Mouse (Mus musculus) liver, embryonic 11.5 days (tissue): ENCODE measurements around the gene Arid3a. TPM values are rescaled to one million over a fixed set of nuclear protein-coding genes. Genes with fewer than 3 reads are reported as not detected.

Experiments
- ATAC-seq: fragments of 200-750 bp; cut with Nextera tagmentation; replicated peaks from 2 replicates; pipeline ENCODE4 v1.8.0; 2017; ENCODE audit warnings: moderate number of reproducible peaks, mild to moderate bottlenecking, moderate TSS enrichment, moderate library complexity; ENCODE audit not compliant: low FRiP score
- DNase-seq: peaks from one replicate; pipeline ENCODE4 v3.0.0-alpha.2; 2017; ENCODE audit warnings: low spot score
- H3K27ac ChIP-seq: fragments of 300-500 bp; sonication (generic); 2 replicates; pipeline ENCODE4 v1.5.1; 2014; ENCODE audit warnings: mild to moderate bottlenecking, low read depth, low read length, control low read depth
- H3K27me3 ChIP-seq: fragments of 300-500 bp; sonication (generic); replicated peaks from 2 replicates; pipeline ENCODE4 v1.6.1; 2014; ENCODE audit warnings: low read length, mixed read lengths; ENCODE audit not compliant: control insufficient read depth, insufficient read depth
- H3K36me3 ChIP-seq: fragments of 300-500 bp; sonication (generic); 2 replicates; pipeline ENCODE4 v1.6.1; 2014; ENCODE audit warnings: mild to moderate bottlenecking, low read length, moderate library complexity, mixed read lengths; ENCODE audit not compliant: control insufficient read depth, insufficient read depth
- H3K4me1 ChIP-seq: fragments of 300-500 bp; sonication (generic); replicated peaks from 2 replicates; pipeline ENCODE4 v1.6.1; 2014; ENCODE audit warnings: low read length, mixed read lengths; ENCODE audit not compliant: control insufficient read depth, insufficient read depth
- H3K4me2 ChIP-seq: fragments of 300-500 bp; sonication (generic); 2 replicates; pipeline ENCODE4 v1.6.1; 2014; ENCODE audit warnings: mild to moderate bottlenecking, control low read depth, moderate library complexity
- H3K4me3 ChIP-seq: fragments of 300-500 bp; sonication (generic); 2 replicates; pipeline ENCODE4 v1.5.1; 2014; ENCODE audit warnings: low read depth, low read length, control low read depth
- H3K9ac ChIP-seq: fragments of 300-500 bp; sonication (generic); 2 replicates; pipeline ENCODE4 v1.6.1; 2014; ENCODE audit warnings: low read depth, low read length, control low read depth
- H3K9me3 ChIP-seq: fragments of 300-500 bp; sonication (generic); 2 replicates; pipeline ENCODE4 v1.6.1; 2016; ENCODE audit warnings: low read length, inconsistent platforms, mixed read lengths; ENCODE audit not compliant: control insufficient read depth
- WGBS: fragments of 180-500 bp; shearing (Covaris S2); extraction: QIAGEN DNeasy Blood & Tissue Kit; methylation state at CpG from one replicate; pipeline ENCODE4 v1.1.7; 2014; 5-methylcytosine and 5-hydroxymethylcytosine counted together
- polyA plus RNA-seq: library from polyadenylated mRNA; unstranded; fragments of >200 nt; fragmentation: Nextera tagmentation; extraction: Ambion mirVana; gene quantifications from 2 replicates; pipeline ENCODE4 v1.2.1, GENCODE M21; 2014

Arid3a gene
- polyA plus RNA-seq, 1 experiment from 2014 or later = 12.4 TPM

DNA sequence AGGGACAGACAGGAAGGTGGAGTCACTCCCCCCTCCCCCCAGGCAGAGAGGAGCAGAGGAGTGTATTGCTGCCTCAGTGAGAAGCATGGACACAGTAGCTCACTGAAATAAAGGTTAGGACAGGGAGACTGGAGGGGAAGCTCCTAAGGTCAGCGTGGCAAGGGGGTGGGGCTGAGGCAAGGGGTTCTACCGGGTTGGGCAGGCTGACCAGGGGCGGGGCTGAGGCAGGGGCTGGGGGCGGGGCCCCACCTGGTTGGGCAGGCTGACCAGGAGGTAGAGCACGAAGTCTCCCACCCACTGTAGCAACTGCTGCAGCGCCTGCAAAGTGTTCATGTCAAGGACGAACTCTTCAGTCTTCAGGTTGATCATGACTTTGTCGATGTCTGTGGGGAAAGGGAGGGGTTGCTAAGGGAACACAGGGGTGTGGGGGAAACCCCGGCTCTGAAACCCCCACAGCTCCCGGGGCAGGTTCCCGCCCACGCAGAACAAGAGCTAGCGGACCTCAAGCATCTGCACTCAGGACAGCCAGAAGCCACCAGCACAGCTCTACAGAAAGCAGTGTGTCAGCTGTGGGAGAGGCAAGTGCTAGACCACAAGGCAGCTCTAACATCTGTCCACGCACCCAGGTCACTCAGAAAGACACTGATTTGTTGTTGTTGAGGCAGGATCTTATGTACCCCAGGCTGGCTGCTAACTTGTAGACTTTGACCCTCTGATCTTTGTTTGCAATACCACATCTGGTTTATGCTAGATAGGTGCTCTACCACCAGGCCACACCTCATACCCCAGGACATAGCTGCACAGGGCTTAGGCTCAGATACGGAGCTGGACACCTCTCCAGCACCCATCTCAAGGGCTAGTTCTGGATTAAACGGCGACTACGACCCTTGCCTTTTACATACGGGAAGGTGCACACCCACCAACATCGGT is 29.3 kb upstream of the Arid3a start:
- peak overlapping the region; percentile 26 for H3K4me2 ChIP-seq
- WGBS = 52% methylated on average over 20 of the region's 20 CpGs
- DNase-seq = no peak
- no peak overlapping the region for H3K4me3 ChIP-seq
- ATAC-seq = peak; percentile 52
- no peaks in the 10 kb centered on the region for H3K9me3 ChIP-seq
- no peak overlapping the region for H3K9ac ChIP-seq
- 0 out of 2 replicates have a peak overlapping the region, but pooled peaks have one; percentile 14 for H3K27ac ChIP-seq
- H3K4me1 ChIP-seq = peaks cover 6% of the 10 kb centered on the region
- H3K36me3 ChIP-seq = peaks cover 25% of the 10 kb centered on the region
- no peaks in the 10 kb centered on the region for H3K27me3 ChIP-seq

DNA sequence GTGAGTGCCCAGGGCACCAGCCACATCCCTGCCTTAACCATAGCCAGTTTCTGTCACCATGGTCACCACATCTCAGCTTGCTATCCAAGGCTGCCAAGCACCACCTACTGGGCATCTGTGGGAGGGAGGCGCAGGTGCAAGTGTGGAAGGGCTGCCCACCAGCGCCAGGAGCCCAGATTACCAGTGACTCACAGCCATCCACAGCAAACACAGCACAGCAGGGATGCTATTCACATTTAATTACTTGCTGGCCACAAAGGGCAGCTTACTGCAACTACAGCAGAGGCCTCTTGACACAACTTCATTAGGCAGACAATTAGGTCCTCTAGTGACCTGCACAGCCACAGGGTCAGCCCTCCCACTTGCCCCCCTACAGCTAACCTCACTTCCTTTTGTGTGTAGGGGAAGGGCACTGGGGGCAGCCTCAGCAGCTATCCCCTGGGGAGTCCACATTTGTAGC is 25.9 kb upstream of the Arid3a start:
- Histone ChIP-seq H3K4me1 (peaks cover 6% of the 10 kb centered on the region), H3K27ac (no peak overlapping the region), H3K9me3 (no peaks in the 10 kb centered on the region), H3K9ac (no peak overlapping the region), H3K4me3 (no peak overlapping the region), H3K36me3 (peaks cover 38% of the 10 kb centered on the region), H3K4me2 (no peak overlapping the region), H3K27me3 (no peaks in the 10 kb centered on the region)
- ATAC-seq = no peak
- 68% methylated on average over 2 of the region's 2 CpGs for WGBS
- no peak for DNase-seq

DNA sequence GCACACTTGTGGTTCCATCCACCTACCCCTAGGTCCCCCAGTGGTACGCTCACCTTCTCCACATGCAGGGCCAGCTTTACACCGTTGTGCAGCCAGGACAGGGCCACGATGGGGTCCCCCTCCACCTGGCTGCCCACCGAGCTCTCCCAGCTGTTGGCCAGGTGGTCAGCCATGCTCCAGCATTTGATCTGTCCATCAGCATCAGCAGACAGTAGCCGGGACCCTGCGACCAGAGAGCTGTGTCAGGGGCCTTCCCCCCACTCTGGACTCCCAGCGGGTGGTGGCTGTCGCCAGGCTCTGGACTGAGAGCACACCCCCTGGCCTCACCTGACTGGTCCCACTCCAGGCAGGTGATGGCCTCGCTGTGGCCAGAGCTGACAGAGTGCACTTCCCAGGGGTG is 20.1 kb upstream of the Arid3a start:
- WGBS = 92% methylated on average over 9 of the region's 9 CpGs
- Histone ChIP-seq H3K36me3 (peaks cover 31% of the 10 kb centered on the region), H3K9ac (no peak overlapping the region), H3K27me3 (no peaks in the 10 kb centered on the region), H3K4me1 (peaks cover 8% of the 10 kb centered on the region), H3K4me2 (no peak overlapping the region), H3K27ac (no peak overlapping the region), H3K9me3 (no peaks in the 10 kb centered on the region), H3K4me3 (no peak overlapping the region)
- DNase-seq (no peak), ATAC-seq (no peak)

DNA sequence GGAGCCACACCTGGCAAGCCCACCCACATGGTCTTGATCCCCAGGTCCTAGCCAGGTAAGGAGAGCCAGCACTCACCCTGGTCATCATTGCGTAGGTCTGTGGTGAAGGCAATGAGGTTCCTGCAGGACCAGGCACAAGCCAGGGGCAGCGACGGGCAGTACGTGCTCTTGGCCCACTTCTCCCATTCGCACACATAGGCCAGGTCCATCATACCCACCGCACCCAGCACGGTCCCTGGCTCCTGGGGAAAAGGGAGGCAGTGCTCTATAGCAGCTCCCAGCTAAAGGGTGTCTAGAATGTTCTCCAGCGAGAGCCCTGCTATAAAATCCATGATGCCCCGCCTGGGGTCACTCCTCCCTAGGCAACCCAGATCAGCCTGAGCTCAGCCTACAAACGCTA is 19.4 kb upstream of the Arid3a start:
- WGBS = 88% methylated on average over 10 of the region's 10 CpGs
- Histone ChIP-seq H3K4me3 (no peak overlapping the region), H3K27me3 (no peaks in the 10 kb centered on the region), H3K9ac (0 out of 2 replicates have a peak overlapping the region, but pooled peaks have one; percentile 22), H3K27ac (no peak overlapping the region), H3K36me3 (peaks cover 28% of the 10 kb centered on the region), H3K9me3 (no peaks in the 10 kb centered on the region), H3K4me1 (peaks cover 8% of the 10 kb centered on the region), H3K4me2 (peak overlapping the region; percentile 68; the same call in 1 of the 2 replicates)
- ATAC-seq = no peak
- DNase-seq = no peak

DNA sequence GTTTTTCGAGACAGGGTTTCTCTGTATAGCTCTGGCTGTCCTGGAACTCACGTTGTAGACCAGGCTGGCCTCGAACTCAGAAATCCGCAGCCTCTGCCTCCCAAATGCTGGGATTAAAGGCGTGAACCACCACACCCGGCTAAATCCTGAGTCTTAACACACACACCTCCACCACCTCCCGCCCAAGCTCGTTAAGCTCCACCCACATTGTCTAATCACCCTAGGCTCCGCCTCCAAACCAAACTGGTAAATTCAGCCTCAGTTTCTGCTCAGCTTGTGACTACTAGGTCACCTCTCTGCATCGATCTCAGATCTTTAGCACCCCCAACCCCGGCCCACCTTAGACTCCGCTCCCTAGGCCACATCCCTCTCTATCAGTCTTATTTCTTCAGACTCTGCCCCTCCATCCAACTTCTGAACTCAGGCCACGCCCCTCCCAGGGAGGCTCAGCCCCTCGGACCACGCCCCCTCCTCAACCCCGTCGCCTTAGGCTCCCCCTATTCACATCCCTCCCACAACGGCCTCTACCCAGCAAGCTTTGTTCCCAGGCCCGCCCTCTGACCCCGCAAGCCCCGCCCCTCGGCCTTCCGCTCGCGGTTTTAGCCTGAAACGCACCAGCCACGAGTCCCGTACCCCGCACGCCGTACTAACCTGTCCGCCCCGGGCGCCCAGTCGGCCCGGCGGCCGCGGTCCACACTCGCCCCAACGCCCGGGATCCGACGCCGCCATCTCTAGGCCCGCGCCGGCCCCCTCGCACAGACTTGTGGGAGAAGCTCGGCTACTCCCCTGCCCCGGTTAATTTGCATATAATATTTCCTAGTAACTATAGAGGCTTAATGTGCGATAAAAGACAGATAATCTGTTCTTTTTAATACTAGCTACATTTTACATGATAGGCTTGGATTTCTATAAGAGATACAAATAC is 18.4 kb upstream of the Arid3a start, which contains the start of gene Med16:
Med16 (minus strand) TSS at position 757 of the 925 bp plus-strand sequence.
- Histone ChIP-seq H3K4me1 (peaks cover 9% of the 10 kb centered on the region), H3K4me2 (peak within 1 kb of the TSS; percentile 68), H3K4me3 (peak within 1 kb of the TSS; percentile 73), H3K27me3 (no peaks in the 10 kb centered on the region), H3K36me3 (peaks cover 24% of the 10 kb centered on the region), H3K9me3 (no peaks in the 10 kb centered on the region), H3K27ac (peak within 1 kb of the TSS; percentile 97), H3K9ac (peak within 1 kb of the TSS; percentile 91)
- ATAC-seq = peak; percentile 94
- WGBS = 2% methylated on average over 52 of the region's 52 CpGs
- peak; percentile 97 for DNase-seq

DNA sequence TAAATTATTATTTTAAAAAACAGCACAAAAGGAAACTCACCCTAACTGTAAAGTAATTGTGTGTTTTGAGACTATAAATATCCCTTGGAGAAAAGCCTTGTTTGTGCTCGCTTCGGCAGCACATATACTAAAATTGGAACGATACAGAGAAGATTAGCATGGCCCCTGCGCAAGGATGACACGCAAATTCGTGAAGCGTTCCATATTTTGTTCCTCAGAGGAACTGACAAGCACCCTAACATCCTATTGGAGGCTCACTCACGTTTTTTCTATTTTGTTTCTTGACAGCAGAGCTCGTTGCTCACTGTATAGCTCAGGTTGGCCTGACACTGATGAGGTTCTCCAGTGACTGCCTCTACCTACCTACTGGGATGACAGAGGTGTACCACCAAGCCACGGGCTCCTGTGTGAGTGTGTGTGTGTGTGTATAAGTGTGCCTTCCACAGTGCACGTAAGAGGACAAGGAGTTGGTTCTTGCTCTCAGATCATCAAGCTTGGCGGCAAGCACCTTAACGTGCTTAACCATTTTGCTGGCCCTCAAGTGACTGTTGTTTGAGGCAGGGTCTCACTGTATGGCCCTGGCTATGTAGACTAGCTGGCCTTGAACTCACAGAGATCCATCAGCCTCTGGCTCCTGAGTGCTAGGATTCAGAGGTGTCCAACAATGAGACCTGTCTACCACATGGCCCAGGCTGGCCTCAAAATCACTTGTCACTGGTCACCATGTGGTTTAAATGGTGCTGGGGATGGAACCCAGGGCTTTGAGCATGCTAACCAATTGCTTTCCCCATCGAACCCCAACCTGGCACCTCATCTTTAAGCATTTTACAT is 17.5 kb upstream of the Arid3a start:
- peak overlapping the region; percentile 56 for H3K27ac ChIP-seq
- peaks cover 24% of the 10 kb centered on the region for H3K36me3 ChIP-seq
- no peaks in the 10 kb centered on the region for H3K9me3 ChIP-seq
- DNase-seq (peak; percentile 68), ATAC-seq (peak; percentile 62)
- peak overlapping the region; percentile 4; the same call in 1 of the 2 replicates for H3K9ac ChIP-seq
- H3K4me3 ChIP-seq = peak overlapping the region; percentile 73; the same call in 1 of the 2 replicates
- peak overlapping the region; percentile 33 for H3K4me2 ChIP-seq
- peaks cover 17% of the 10 kb centered on the region for H3K4me1 ChIP-seq
- no peaks in the 10 kb centered on the region for H3K27me3 ChIP-seq
- WGBS = 25% methylated on average over 14 of the region's 14 CpGs

DNA sequence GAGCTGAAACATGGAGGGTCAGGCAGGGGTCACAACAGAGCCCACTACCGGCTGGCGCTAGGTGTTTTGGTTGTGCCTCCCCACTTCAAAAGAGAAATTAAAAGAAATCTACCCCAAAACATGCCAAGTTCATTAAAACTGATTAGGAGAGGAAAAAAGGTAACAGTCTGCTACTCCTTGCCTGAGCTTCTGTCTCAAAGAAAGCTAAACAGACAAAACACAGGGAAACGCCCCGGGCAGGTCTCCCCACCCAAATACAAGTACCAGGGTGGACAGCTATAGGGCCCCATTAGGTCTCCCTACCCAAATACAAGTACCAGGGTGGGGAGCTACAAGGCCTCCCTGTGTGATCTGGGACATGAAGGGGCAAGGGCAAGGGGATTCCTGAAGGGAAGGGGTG is 16.3 kb upstream of the Arid3a start, which contains the start of gene Gm26602:
Gm26602 (plus strand) TSS at position 301 of the 400 bp plus-strand sequence.
- Histone ChIP-seq H3K36me3 (peaks cover 14% of the 10 kb centered on the region), H3K4me1 (peaks cover 30% of the 10 kb centered on the region), H3K27ac (peak within 1 kb of the TSS; percentile 56), H3K9ac (no peak within 1 kb of the TSS), H3K27me3 (no peaks in the 10 kb centered on the region), H3K4me3 (no peak within 1 kb of the TSS), H3K4me2 (no peak within 1 kb of the TSS), H3K9me3 (no peaks in the 10 kb centered on the region)
- 95% methylated on average over 4 of the region's 4 CpGs for WGBS
- no peak for DNase-seq
- ATAC-seq = no peak
